In genomic region chr9:117902239-117902939, GRCm38 (mm10) we compare ENCODE assay signal across 7 mouse cellular contexts.
A peak's percentile ranks its signal among the peaks of the same experiment; 100 is the strongest.
DNase-seq lines count a peak whose midpoint lies in the region; ATAC-seq lines count a peak whose summit lies in the region.

No protein-coding gene starts in this region.

- peak; percentile 12 to 15 for DNase-seq in lung, adult 18-20 months
- DNase-seq in lung, postnatal 4 days, result no peak
- peak; percentile 50 for DNase-seq in thymus, postnatal 14 days
- DNase-seq in urinary bladder, postnatal 25 days (ENCODE audit: low spot score), result no peak
- no peak for DNase-seq in left cerebral cortex, postnatal 25 days (ENCODE audit: low spot score in 2 of 2)

- intact Hi-C loops in left cerebral cortex, postnatal 25 days (cut with DNase I), result loop anchor here (2.0 to 5.0 kb wide), 2 partner anchors 64 to 135 kb away; no protein-coding TSS in a partner anchor

- peak; percentile 84 for ATAC-seq in granulocyte monocyte progenitor cell, adult 5-6 weeks (replicated peaks; ENCODE audit: poor library complexity, severe bottlenecking)
- peak; percentile 86 for ATAC-seq in megakaryocyte, adult 5-6 weeks (ENCODE audit: poor library complexity, severe bottlenecking)

Comparison
In these comparisons a context has a peak if more than half of its experiments do, and no peak if none do; other contexts are left out.
1. DNase-seq: peak in lung, adult 18-20 months (2 of 2) and thymus, postnatal 14 days (single experiment); none in lung, postnatal 4 days (0 of 2), urinary bladder, postnatal 25 days (single experiment) and left cerebral cortex, postnatal 25 days (0 of 2).